Mouse (Mus musculus) ES-Bruce4 (cell line): Measurements from ENCODE around the gene Fcor. TPM values are rescaled to one million over a fixed set of nuclear protein-coding genes. Genes with fewer than 3 reads are reported as not detected.

Source experiments
- H3K27ac ChIP-seq: 2 replicates; pipeline ENCODE4 v1.5.1; 2012; ENCODE audit warnings: low read length, inconsistent platforms; ENCODE audit not compliant: insufficient read depth
- H3K27me3 ChIP-seq: 2 replicates; pipeline ENCODE4 v1.6.1; 2012; ENCODE audit warnings: mild to moderate bottlenecking, low read length, inconsistent platforms; ENCODE audit not compliant: control insufficient read depth, poor library complexity, insufficient read depth, severe bottlenecking
- H3K36me3 ChIP-seq: 2 replicates; pipeline ENCODE4 v1.6.1; 2012; ENCODE audit warnings: inconsistent platforms, mild to moderate bottlenecking, low read length, moderate library complexity; ENCODE audit not compliant: control insufficient read depth, poor library complexity, insufficient read depth, severe bottlenecking
- H3K4me1 ChIP-seq: one replicate; pipeline ENCODE4 v1.8.1; 2011; ENCODE audit warnings: low read length; ENCODE audit not compliant: control insufficient read depth, insufficient read depth
- H3K4me3 ChIP-seq: 2 replicates; pipeline ENCODE4 v1.5.1; 2011; ENCODE audit warnings: low read depth, mild to moderate bottlenecking, low read length
- H3K9ac ChIP-seq: 2 replicates; pipeline ENCODE4 v1.6.1; 2012; ENCODE audit warnings: low read depth, mild to moderate bottlenecking, inconsistent platforms; ENCODE audit not compliant: poor library complexity, severe bottlenecking
- H3K9me3 ChIP-seq: replicated peaks from 2 replicates; pipeline ENCODE4 v1.6.1; 2012; ENCODE audit warnings: mild to moderate bottlenecking, low read length, inconsistent platforms; ENCODE audit not compliant: control insufficient read depth, poor library complexity, insufficient read depth, severe bottlenecking
- CTCF ChIP-seq: IDR thresholded peaks from one replicate; pipeline ENCODE4 v1.8.1; 2011; ENCODE audit warnings: low read depth, low read length
- EP300 ChIP-seq: IDR thresholded peaks from 2 replicates; pipeline ENCODE4 v1.6.1; 2011; ENCODE audit warnings: low read depth, low read length; ENCODE audit not compliant: insufficient read depth
- POLR2A ChIP-seq: IDR thresholded peaks from one replicate; pipeline ENCODE4 v1.8.1; 2011; ENCODE audit warnings: low read length; ENCODE audit not compliant: insufficient read depth
- polyA plus RNA-seq: library from polyadenylated mRNA; stranded (reverse); fragments of >200 nt; gene quantifications from 2 replicates; pipeline ENCODE4 v1.2.4, GENCODE M21; 2011; ENCODE audit warnings: low read depth; ENCODE audit not compliant: missing spikeins, insufficient read depth, insufficient read length

Gene Fcor
- polyA plus RNA-seq, 1 experiment = 11.9 TPM

DNA sequence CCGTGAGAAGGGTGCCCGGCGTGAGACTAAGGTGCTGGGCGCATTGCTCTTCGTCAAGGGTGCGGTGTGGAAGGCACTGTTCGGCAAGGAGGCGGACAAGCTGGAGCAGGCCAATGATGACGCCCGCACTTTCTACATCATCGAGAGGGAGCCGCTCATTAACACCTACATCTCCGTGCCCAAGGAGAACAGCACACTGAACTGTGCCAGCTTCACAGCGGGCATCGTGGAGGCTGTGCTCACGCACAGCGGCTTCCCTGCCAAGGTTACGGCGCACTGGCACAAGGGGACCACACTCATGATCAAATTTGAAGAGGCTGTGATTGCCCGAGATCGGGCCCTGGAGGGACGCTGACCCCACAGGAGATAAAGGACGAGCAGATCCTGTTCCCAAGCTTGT lies 7.1 kb upstream of the Fcor start:
- H3K9me3 ChIP-seq = no peaks in the 10 kb centered on the region
- H3K27me3 ChIP-seq = no peaks in the 10 kb centered on the region
- H3K4me3 ChIP-seq = peak overlapping the region; percentile 52
- TF ChIP-seq POLR2A (no peak), CTCF (no peak), EP300 (no peak)
- no peaks in the 10 kb centered on the region for H3K4me1 ChIP-seq
- no peak overlapping the region for H3K27ac ChIP-seq
- H3K9ac ChIP-seq = peak overlapping the region; percentile 39
- H3K36me3 ChIP-seq = peaks cover 11% of the 10 kb centered on the region

DNA sequence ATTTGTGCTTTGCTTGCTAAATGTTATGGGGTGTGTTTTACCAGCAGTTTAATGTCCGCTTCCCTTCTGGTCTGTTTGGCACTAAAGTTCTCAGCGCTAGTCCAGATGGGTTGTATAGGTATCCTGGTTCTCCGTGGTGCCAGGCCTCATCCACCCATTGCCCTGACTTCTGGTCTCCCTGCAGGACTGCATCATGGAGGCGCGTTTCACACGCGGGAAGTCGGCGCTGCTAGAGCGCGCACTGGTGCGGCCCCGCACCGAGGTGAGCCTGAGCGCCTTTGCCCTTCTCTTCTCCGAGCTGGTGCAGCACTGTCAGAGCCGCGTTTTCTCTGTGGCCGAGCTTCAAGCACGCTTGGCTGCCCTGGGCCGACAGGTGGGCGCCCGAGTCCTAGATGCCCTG lies 6.7 kb upstream of the Fcor start:
- H3K9ac ChIP-seq = peak overlapping the region; percentile 39

DNA sequence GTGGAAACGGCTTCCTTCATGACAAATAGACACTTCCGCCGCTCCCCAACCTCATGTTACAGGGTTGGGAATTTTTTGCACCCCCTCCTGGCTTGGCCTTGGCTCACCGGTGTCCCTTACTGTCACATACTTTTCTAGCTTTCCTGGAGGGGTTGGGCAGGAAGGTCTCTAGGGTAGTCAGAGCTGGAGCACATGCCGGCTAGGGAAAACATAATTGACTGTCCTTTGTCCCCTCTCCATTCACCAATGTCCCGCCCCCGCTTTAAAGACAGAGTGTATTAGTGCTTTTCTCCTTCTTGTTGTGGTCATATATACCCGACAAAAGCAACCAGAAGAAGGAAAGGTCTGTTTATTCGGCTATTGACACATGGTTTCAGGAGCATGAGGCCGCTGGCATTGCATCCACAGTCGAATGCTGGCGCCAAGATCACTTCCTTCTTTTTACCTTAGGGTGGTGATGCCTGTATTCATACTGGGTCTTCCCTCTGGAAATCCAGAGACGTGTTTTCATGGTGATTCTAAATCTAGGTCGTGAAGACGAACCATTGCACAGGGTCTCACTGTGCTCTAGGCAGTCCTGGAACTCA lies 4.9 kb upstream of the Fcor start:
- H3K27me3 ChIP-seq = no peaks in the 10 kb centered on the region
- no peak overlapping the region; the same call in 1 of the 2 replicates for H3K27ac ChIP-seq
- no peak for TF ChIP-seq CTCF
- TF ChIP-seq POLR2A = no peak
- TF ChIP-seq EP300 = no peak
- H3K9ac ChIP-seq = peak overlapping the region; percentile 92
- H3K9me3 ChIP-seq = no peaks in the 10 kb centered on the region
- H3K4me3 ChIP-seq = peak overlapping the region; percentile 93
- peaks cover 11% of the 10 kb centered on the region for H3K36me3 ChIP-seq
- H3K4me1 ChIP-seq = no peaks in the 10 kb centered on the region

More for the DNA sequence above, 6.7 kb upstream of the Fcor start:
- Histone ChIP-seq H3K9me3 (no peaks in the 10 kb centered on the region), H3K4me3 (peak overlapping the region; percentile 52), H3K36me3 (peaks cover 11% of the 10 kb centered on the region), H3K27me3 (no peaks in the 10 kb centered on the region), H3K4me1 (no peaks in the 10 kb centered on the region), H3K27ac (no peak overlapping the region)
- no peak for TF ChIP-seq CTCF
- TF ChIP-seq EP300 = no peak
- TF ChIP-seq POLR2A = no peak

DNA sequence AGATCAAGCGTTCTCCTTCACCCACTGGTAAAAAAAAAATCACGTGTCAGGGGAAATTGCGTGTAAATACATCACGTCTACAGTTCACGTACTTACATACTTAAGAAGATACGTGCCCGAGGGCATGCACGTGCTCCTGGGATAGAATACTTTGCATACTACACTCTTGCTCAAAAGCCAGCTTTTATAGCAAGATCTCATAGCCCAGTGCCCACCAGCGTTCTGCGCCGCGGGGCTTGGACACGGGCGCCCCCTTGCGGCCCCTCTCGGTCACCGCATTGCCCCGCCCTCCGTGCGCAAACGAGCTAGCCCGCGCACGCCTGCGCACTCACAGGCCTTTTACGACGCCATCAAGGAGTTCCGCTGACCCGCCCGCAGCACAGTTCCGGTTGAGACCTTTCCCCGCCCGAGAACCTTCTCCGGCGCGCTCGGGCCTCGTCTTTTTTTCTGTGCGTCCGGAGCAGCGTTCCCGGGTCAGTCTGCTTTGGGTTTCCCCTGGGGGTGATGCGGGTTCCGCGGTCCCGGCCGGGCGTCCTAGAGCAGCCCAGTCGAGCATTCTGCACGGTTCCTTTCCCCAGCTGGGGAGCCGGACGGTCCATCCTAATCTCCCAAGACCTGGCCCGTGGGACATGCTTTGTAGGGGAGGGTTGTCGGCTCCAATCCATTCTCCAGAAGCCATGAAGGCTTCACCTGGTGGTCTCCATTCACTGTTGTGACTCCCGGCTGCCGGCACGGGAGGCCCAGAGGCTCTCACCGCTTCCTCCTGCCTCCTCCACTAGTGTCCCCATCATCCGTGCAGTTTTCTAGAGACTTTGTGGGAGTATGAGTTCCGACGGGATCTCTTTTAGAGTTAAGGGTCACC lies 4.2 kb upstream of the Fcor start, which contains the start of gene Trappc5:
TSS of gene Trappc5 (plus strand) at position 169 of the 862 bp plus-strand sequence.
- Histone ChIP-seq H3K4me1 (no peaks in the 10 kb centered on the region), H3K36me3 (peaks cover 11% of the 10 kb centered on the region), H3K9me3 (no peaks in the 10 kb centered on the region), H3K27me3 (no peaks in the 10 kb centered on the region), H3K4me3 (peak within 1 kb of the TSS; percentile 93), H3K9ac (peak within 1 kb of the TSS; percentile 92), H3K27ac (peak within 1 kb of the TSS; percentile 31; the same call in 1 of the 2 replicates)
- TF ChIP-seq EP300 (0 out of 2 replicates have a peak, but pooled peaks have one; percentile 27), POLR2A (peak; percentile 27), CTCF (peak; percentile 86)

DNA sequence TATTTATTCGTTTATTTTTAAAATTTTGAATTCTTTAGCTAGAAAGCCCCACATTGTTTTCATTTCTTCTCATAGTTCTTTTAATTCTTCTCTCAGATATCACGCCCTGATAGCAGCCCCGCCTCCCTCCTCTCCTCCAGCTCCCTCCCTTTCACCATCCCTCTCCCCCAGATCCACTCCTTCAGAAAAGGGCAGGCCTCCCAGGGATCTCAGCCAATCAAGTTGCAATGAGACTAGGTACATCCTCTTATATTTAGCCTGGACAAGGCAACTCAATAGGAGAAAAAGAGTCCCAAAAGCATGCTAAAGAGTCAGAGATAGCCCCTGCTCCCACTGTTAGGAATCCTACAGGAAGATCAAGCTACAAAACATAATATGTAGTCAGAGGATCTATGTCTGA lies 2.5 kb upstream of the Fcor start:
- no peaks in the 10 kb centered on the region for H3K9me3 ChIP-seq
- no peak overlapping the region for H3K27ac ChIP-seq
- H3K36me3 ChIP-seq = no peaks in the 10 kb centered on the region
- no peaks in the 10 kb centered on the region for H3K4me1 ChIP-seq
- H3K9ac ChIP-seq = no peak overlapping the region
- H3K27me3 ChIP-seq = no peaks in the 10 kb centered on the region
- no peak for TF ChIP-seq POLR2A
- TF ChIP-seq CTCF = no peak
- TF ChIP-seq EP300 = no peak
- no peak overlapping the region for H3K4me3 ChIP-seq

DNA sequence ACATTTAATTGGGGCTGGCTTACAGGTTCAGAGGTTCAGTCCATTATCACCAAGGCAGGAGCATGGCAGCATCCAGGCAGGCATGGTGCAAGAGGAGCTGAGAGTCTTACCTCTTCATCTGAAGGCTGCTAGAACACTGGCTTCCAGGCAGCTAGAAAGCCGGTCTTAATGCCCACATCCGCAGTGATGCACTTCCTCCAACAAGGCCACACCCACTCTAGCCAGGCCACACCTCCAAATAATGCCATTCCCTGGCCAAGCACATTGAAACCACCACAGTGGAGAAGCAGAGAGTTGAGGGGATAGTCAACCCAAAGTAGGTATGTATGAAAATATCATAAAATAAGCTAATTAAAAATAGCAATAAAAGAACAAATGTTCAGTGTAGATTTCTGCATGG lies 1.8 kb downstream of the Fcor start:
- no peak overlapping the region for H3K27ac ChIP-seq
- no peak overlapping the region for H3K4me3 ChIP-seq
- no peak overlapping the region for H3K9ac ChIP-seq
- H3K36me3 ChIP-seq = no peaks in the 10 kb centered on the region
- no peaks in the 10 kb centered on the region for H3K27me3 ChIP-seq
- no peaks in the 10 kb centered on the region for H3K4me1 ChIP-seq
- H3K9me3 ChIP-seq = no peaks in the 10 kb centered on the region
- TF ChIP-seq CTCF = no peak
- TF ChIP-seq EP300 = no peak
- TF ChIP-seq POLR2A = no peak
